Mouse (Mus musculus) ES-Bruce4 (cell line): Measurements from ENCODE around the gene Lyplal1.

Experiments used
- CTCF ChIP-seq: IDR thresholded peaks from one replicate; pipeline ENCODE4 v1.8.1; 2011; ENCODE audit warnings: low read depth, low read length
- EP300 ChIP-seq: IDR thresholded peaks from 2 replicates; pipeline ENCODE4 v1.6.1; 2011; ENCODE audit warnings: low read depth, low read length; ENCODE audit not compliant: insufficient read depth
- POLR2A ChIP-seq: IDR thresholded peaks from one replicate; pipeline ENCODE4 v1.8.1; 2011; ENCODE audit warnings: low read length; ENCODE audit not compliant: insufficient read depth

GRCm38 (mm10) chr1:186150376-186150775 is 33.3 kb upstream of the Lyplal1 start:
- TF ChIP-seq EP300, result no peak
- no peak for TF ChIP-seq CTCF
- TF ChIP-seq POLR2A, result no peak
